Mouse (Mus musculus) heart, embryonic 12.5 days (tissue): ENCODE data around the gene Ndufs2. TPM values are rescaled to one million over a fixed set of nuclear protein-coding genes. Genes with fewer than 3 reads are reported as not detected.

ENCODE experiments used
- ATAC-seq: fragments of 200-750 bp; cut with Nextera tagmentation; 2 replicates; pipeline ENCODE4 v1.8.0; 2017; ENCODE audit warnings: moderate TSS enrichment, moderate library complexity; ENCODE audit not compliant: insufficient number of reproducible peaks, low FRiP score
- H3K27ac ChIP-seq: fragments of 300-500 bp; sonication (generic); 2 replicates; pipeline ENCODE4 v1.5.1; 2016; ENCODE audit warnings: mild to moderate bottlenecking, moderate library complexity; ENCODE audit not compliant: poor library complexity, severe bottlenecking
- H3K27me3 ChIP-seq: fragments of 300-500 bp; sonication (generic); replicated peaks from 2 replicates; pipeline ENCODE4 v1.6.1; 2016; ENCODE audit warnings: mild to moderate bottlenecking, moderate library complexity
- H3K36me3 ChIP-seq: fragments of 300-500 bp; sonication (generic); 2 replicates; pipeline ENCODE4 v1.6.1; 2016; ENCODE audit warnings: mild to moderate bottlenecking, moderate library complexity
- H3K4me1 ChIP-seq: fragments of 300-500 bp; sonication (generic); replicated peaks from 2 replicates; pipeline ENCODE4 v1.6.1; 2016; ENCODE audit warnings: mild to moderate bottlenecking
- H3K4me2 ChIP-seq: fragments of 300-500 bp; sonication (generic); 2 replicates; pipeline ENCODE4 v1.6.1; 2016; ENCODE audit warnings: mild to moderate bottlenecking, moderate library complexity
- H3K4me3 ChIP-seq: fragments of 300-500 bp; sonication (generic); 2 replicates; pipeline ENCODE4 v1.5.1; 2016; ENCODE audit warnings: mild to moderate bottlenecking
- H3K9ac ChIP-seq: fragments of 300-500 bp; sonication (generic); 2 replicates; pipeline ENCODE4 v1.6.1; 2016; ENCODE audit warnings: mild to moderate bottlenecking, moderate library complexity
- H3K9me3 ChIP-seq: fragments of 300-500 bp; sonication (generic); replicated peaks from 2 replicates; pipeline ENCODE4 v1.6.1; 2016; ENCODE audit warnings: mild to moderate bottlenecking, moderate library complexity
- WGBS: fragments of 180-500 bp; shearing (Covaris S2); methylation state at CpG from one replicate; pipeline ENCODE4 v1.1.7; 2016; 5-methylcytosine and 5-hydroxymethylcytosine counted together
- polyA plus RNA-seq: library from polyadenylated mRNA; unstranded; fragments of >200 nt; fragmentation: Nextera tagmentation; extraction: Ambion mirVana; gene quantifications from 2 replicates; pipeline ENCODE4 v1.2.1, GENCODE M21; 2016

The Ndufs2 gene
- polyA plus RNA-seq, 1 experiment from 2014 or later: 443 TPM

DNA sequence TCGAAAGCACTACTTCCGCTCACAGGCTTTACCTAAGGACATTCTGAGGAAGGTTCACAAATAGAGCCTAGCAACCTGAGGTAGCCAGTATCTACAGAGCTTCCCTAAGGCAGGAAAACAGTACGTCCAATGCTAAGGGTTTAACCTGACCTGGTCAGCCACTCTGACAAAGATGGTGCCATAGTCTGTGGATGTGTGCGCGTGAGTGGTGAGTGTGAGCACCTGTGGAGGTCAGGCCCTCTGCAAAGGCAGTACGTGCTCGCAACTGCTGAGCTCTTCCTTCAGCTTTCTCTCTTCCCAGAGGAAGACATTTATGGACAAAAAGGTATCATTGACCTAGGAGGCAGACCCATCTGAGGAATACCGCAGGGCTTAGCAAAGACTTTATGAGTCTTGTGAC, 27.2 kb upstream of the Ndufs2 start:
- H3K9ac ChIP-seq: no peak overlapping the region
- H3K4me3 ChIP-seq: no peak overlapping the region
- H3K27me3 ChIP-seq: no peaks in the 10 kb centered on the region
- WGBS: 93% methylated on average over 8 of the region's 8 CpGs
- H3K4me1 ChIP-seq: peaks cover 16% of the 10 kb centered on the region
- H3K27ac ChIP-seq: no peak overlapping the region
- no peak for ATAC-seq
- H3K9me3 ChIP-seq: no peaks in the 10 kb centered on the region
- no peak overlapping the region for H3K4me2 ChIP-seq
- H3K36me3 ChIP-seq: peaks cover 69% of the 10 kb centered on the region

DNA sequence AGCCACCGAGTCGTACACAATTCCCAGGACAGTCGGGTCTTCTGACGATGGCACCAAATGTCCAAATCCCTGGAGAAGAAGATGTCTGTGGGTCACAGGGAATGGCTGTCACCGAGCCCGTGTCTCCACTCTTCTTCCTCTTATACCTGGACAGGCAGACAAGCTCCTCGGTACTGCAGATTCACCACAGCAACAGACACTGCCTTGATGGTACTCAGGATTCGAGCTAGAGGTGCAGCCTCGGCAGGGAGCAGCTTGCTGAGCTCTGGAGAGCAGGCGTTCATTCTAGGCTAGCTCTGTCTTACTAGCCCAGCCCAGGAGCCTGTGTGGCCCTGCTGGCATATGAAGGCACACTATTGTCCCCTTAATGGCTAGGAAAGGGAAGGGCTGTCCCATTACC, 26.5 kb upstream of the Ndufs2 start:
- Histone ChIP-seq H3K4me1 (peaks cover 16% of the 10 kb centered on the region), H3K9ac (no peak overlapping the region), H3K4me2 (no peak overlapping the region), H3K9me3 (no peaks in the 10 kb centered on the region), H3K36me3 (peaks cover 69% of the 10 kb centered on the region), H3K27me3 (no peaks in the 10 kb centered on the region), H3K4me3 (no peak overlapping the region), H3K27ac (no peak overlapping the region)
- WGBS: 88% methylated on average over 10 of the region's 10 CpGs
- ATAC-seq: no peak

DNA sequence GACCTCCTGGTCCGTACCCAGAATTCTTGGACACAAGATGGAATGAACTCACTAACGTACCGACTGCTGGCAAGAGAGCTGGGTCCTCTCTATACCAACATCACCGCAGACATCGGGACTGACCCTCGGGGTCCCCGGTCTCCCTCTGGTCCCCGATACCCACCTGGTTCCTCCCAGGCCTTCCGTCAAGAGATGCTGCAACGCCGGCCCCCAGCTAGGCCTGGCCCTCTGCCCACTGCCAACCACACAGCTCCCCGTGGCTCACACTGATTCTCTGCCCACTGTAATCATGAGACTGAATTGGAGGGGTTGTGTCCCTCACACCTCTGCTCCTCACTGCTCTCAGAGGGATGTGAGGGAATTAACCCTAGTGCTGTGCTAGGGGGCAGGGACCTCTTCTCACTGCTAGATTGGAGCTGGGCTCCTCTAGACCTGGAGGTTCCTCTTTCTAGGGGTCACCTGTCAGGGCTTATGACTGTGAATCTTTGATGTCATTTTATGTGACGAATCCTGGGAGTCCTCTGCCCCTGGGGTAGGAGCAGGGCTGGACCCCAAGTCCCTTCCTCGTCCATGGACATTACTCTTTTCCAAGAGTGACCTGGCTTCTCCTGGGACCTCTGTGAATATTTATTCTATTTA, 25.0 kb upstream of the Ndufs2 start:
- WGBS: 93% methylated on average over 14 of the region's 14 CpGs
- ATAC-seq: no peak
- Histone ChIP-seq H3K4me1 (peaks cover 14% of the 10 kb centered on the region), H3K36me3 (peaks cover 72% of the 10 kb centered on the region), H3K9me3 (no peaks in the 10 kb centered on the region), H3K27ac (no peak overlapping the region), H3K4me3 (no peak overlapping the region), H3K9ac (no peak overlapping the region), H3K4me2 (no peak overlapping the region), H3K27me3 (no peaks in the 10 kb centered on the region)

DNA sequence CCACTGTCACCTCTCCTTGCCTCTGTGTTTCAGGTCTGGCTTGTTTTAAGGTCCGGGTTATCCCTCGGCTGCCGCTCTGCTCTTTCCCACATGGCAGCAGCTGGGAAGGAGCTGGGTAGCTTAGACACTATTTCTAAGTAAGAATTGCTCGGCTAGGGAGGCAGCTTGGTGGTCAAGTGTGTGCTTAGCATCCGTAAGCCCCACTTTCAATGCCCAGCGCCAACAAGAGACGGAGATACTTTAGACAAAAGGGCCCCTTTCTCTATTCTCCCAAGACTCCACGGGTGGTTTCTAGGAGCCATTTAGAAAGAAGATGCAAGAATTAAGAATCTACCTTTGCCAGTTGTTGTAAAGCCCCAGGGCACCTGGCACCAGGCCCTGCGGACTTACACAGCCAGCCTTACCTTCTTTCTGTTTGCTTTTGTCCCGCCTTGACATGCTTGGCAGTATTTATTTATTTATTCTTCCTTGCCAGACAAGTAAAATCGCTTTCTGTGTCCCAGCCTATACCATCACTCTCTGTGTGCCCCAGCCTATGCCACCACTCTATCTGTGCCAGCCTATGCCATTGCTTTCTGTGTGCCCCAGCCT, 24.1 kb upstream of the Ndufs2 start:
- Histone ChIP-seq H3K4me3 (no peak overlapping the region), H3K27ac (no peak overlapping the region), H3K27me3 (no peaks in the 10 kb centered on the region), H3K4me1 (peaks cover 17% of the 10 kb centered on the region), H3K4me2 (no peak overlapping the region), H3K9ac (no peak overlapping the region), H3K36me3 (peaks cover 72% of the 10 kb centered on the region), H3K9me3 (no peaks in the 10 kb centered on the region)
- ATAC-seq: no peak
- WGBS: 89% methylated on average over 11 of the region's 11 CpGs

DNA sequence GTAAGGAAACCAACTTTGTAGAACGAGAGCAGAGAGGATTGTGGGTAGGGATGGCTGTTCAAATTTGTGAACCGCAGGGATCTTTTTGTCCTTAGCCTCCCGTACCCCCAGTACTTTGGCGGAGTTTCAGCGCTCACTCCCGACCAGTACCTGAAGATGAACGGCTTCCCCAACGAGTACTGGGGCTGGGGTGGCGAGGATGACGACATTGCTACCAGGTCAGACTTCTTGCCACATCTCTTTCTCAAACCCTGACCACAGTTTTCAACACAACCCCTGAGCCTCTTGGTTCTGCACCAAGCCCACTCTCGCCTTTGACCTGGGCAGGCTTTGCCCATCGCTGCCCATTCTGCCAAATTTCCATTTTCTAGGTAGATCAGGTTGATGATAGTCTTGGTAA, 23.0 kb upstream of the Ndufs2 start:
- Histone ChIP-seq H3K27me3 (no peaks in the 10 kb centered on the region), H3K4me3 (no peak overlapping the region), H3K4me1 (peaks cover 12% of the 10 kb centered on the region), H3K4me2 (no peak overlapping the region), H3K9ac (no peak overlapping the region), H3K9me3 (no peaks in the 10 kb centered on the region), H3K36me3 (peaks cover 72% of the 10 kb centered on the region), H3K27ac (no peak overlapping the region)
- no peak for ATAC-seq
- 95% methylated on average over 12 of the region's 12 CpGs for WGBS

DNA sequence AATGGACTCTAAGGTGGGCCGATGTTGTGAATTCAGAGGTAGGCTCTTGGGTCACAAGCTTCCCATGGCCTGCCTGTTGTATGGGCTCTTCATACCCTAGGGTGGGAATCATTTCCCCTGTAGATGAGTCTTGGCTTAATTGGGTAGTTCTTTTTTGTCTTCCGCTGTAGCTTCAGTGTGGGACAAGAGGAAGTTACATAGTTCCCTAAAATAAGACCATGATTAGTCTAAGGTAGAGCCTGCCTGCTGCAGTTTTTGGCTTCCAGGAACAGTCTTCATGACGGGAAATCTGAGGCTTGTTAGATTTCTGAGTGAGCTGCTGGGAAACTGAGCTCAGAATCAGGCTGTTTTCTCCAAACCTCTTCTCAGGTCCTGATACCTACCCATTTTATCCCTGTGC, 20.9 kb upstream of the Ndufs2 start:
- WGBS: 91% methylated on average over 3 of the region's 3 CpGs
- Histone ChIP-seq H3K27me3 (no peaks in the 10 kb centered on the region), H3K4me3 (no peak overlapping the region), H3K9ac (no peak overlapping the region), H3K27ac (no peak overlapping the region), H3K4me2 (0 out of 2 replicates have a peak overlapping the region, but pooled peaks have one; percentile 95), H3K9me3 (no peaks in the 10 kb centered on the region), H3K4me1 (peaks cover 12% of the 10 kb centered on the region), H3K36me3 (peaks cover 53% of the 10 kb centered on the region)
- no peak for ATAC-seq

DNA sequence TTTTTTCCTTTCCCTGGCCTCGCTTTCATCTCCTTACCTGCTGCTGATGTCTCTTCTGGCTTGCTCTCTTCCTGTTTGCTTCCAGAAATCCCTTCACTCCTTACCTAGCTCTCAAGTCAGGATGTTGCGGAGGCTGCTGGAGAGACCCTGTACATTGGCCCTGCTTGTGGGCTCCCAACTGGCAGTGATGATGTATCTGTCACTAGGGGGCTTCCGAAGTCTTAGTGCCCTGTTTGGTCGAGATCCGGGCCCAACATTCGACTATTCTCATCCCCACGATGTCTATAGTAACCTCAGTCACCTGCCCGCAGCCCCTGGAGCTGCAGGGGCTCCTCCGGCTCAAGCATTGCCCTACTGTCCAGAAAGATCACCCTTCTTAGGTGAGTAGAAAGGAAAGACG, 20.4 kb upstream of the Ndufs2 start:
- H3K4me3 ChIP-seq: no peak overlapping the region
- H3K36me3 ChIP-seq: peaks cover 49% of the 10 kb centered on the region
- no peak overlapping the region for H3K27ac ChIP-seq

DNA sequence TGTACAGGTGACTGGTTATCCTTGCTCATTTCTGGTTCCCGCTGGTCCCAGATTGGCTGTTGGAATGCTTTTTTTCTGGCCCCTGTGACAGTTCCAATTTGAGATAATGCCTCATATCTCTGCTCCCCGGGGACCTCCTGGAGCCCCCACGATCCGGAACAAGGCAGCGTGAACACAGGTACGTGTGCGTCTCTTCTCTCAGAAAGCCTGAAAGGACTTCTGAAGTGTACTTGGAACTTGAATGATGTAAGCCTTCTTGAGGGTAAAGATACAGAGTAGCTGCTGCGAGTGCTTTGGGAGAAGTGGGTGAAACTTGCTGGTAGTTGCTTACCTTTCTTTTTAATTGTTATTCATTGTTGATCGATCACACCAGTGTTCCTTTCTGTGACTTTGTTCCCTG, 20.0 kb upstream of the Ndufs2 start:
- H3K9ac ChIP-seq: peak overlapping the region; percentile 88

More for the DNA sequence above, 20.4 kb upstream of the Ndufs2 start:
- Histone ChIP-seq H3K9me3 (no peaks in the 10 kb centered on the region), H3K9ac (no peak overlapping the region), H3K4me1 (peaks cover 12% of the 10 kb centered on the region), H3K27me3 (no peaks in the 10 kb centered on the region), H3K4me2 (peak overlapping the region; percentile 95; the same call in 1 of the 2 replicates)
- WGBS: 66% methylated on average over 10 of the region's 10 CpGs
- ATAC-seq: no peak

DNA sequence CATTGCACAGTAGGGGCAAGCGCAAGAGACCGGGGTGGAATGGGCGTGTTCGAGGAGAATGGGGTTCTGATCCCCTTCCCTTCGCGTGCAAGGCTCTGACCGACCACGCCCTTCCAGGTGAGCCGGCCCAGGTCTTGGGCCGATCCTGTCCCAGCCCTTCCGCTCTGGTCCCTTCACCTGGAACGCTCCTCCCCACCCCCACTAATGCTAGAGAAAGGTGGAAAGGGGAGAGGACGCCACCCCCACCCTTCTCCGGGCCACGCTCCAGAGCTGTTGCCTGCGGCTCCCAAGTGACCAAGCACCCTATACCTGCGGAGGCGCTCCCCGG, 19.3 kb upstream of the Ndufs2 start:
- Histone ChIP-seq H3K4me3 (peak overlapping the region; percentile 85), H3K4me1 (peaks cover 12% of the 10 kb centered on the region), H3K27me3 (no peaks in the 10 kb centered on the region), H3K4me2 (peak overlapping the region; percentile 95), H3K9ac (peak overlapping the region; percentile 88), H3K9me3 (no peaks in the 10 kb centered on the region), H3K27ac (peak overlapping the region; percentile 39), H3K36me3 (peaks cover 38% of the 10 kb centered on the region)
- ATAC-seq: peak; percentile 75
- under 1% methylated on average over 19 of the region's 19 CpGs for WGBS

More for the DNA sequence above, 20.0 kb upstream of the Ndufs2 start:
- H3K27ac ChIP-seq: 0 out of 2 replicates have a peak overlapping the region, but pooled peaks have one; percentile 16
- ATAC-seq: no peak
- H3K4me3 ChIP-seq: peak overlapping the region; percentile 85
- H3K9me3 ChIP-seq: no peaks in the 10 kb centered on the region
- H3K36me3 ChIP-seq: peaks cover 45% of the 10 kb centered on the region
- H3K27me3 ChIP-seq: no peaks in the 10 kb centered on the region
- H3K4me2 ChIP-seq: peak overlapping the region; percentile 95
- peaks cover 12% of the 10 kb centered on the region for H3K4me1 ChIP-seq
- 37% methylated on average over 9 of the region's 9 CpGs for WGBS

DNA sequence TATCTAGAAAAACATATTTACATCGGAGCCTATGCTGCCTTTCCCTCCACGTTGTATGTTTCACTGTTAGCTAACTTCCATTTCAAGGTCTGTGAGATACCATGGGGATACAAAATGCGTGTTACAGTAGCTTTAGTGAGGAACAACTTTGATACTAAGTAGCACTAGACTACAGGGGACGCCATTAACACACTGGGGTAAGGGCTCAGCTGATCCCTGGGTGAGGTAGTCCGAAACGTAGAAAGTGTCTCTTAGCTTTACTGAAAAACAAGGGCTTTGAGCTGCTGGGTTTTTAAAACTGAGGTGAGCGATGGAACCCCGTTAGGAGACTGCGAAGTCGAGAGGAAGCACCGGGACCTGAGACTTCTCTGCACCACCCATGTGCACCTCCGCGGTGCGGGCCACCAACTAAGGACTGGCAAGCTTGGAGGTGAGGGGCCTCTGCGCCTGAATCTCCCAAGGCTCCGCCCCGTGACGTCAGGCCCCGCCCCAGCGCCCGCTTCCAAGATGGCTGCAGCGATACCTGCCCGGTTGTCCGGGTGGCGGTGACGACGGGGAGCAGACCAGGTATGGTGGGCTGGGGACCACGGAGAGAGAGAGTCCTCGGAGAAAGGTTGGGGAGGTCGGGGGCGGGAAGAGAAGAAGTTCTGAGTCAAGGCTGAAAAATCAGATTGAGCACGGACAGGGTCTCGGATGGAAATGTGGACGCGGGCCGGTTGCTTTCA, 18.8 kb upstream of the Ndufs2 start, which contains the start of gene B4galt3:
Gene B4galt3 (plus strand): TSS at position 481 of the 725 bp plus-strand sequence.
- Histone ChIP-seq H3K4me2 (peak within 1 kb of the TSS; percentile 95), H3K27ac (peak within 1 kb of the TSS; percentile 43)
- peak; percentile 95 for ATAC-seq

DNA sequence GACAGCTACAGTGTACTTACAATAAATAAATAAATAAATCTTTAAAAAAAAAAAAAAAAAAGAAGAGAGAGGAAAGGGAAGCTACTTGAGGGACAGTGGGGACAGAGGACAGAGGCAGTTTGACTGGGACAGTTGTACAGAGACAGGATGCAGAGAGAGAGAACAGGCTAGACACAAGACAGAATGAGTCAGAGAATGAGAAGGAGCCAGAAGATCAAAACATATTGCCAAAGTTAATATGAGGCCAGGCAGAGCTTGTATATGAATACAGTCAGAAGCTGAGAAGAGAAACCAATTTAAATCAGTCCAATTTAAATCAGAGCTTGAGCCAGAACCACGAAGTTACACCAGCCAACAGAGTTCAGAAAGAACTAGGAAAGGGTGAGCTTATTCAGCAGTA, 17.2 kb upstream of the Ndufs2 start:
- peaks cover 18% of the 10 kb centered on the region for H3K4me1 ChIP-seq
- ATAC-seq: no peak
- H3K9ac ChIP-seq: no peak overlapping the region
- no peak overlapping the region for H3K27ac ChIP-seq
- H3K4me2 ChIP-seq: no peak overlapping the region
- H3K4me3 ChIP-seq: no peak overlapping the region
- H3K9me3 ChIP-seq: no peaks in the 10 kb centered on the region
- H3K36me3 ChIP-seq: peaks cover 16% of the 10 kb centered on the region
- WGBS: 51% methylated on average over 1 of the region's 1 CpGs
- no peaks in the 10 kb centered on the region for H3K27me3 ChIP-seq

More for the DNA sequence above, 18.8 kb upstream of the Ndufs2 start, which contains the start of gene B4galt3:
- Histone ChIP-seq H3K9me3 (no peaks in the 10 kb centered on the region), H3K4me3 (peak within 1 kb of the TSS; percentile 85), H3K27me3 (no peaks in the 10 kb centered on the region), H3K4me1 (peaks cover 12% of the 10 kb centered on the region), H3K9ac (peak within 1 kb of the TSS; percentile 88), H3K36me3 (peaks cover 33% of the 10 kb centered on the region)
- WGBS: 3% methylated on average over 36 of the region's 36 CpGs
